Mouse (Mus musculus) testis, adult 2 months (tissue): ENCODE measurements around the gene Isg20l2. TPM values are rescaled to one million over a fixed set of nuclear protein-coding genes. Genes with fewer than 3 reads are reported as not detected.

ENCODE experiments used
- H3K27ac ChIP-seq: fragments of 200-500 bp; 2 replicates; pipeline ENCODE4 v1.5.1; 2012; ENCODE audit warnings: low read depth, low read length; ENCODE audit not compliant: control insufficient read depth, insufficient read depth
- H3K27me3 ChIP-seq: fragments of 200-500 bp; 2 replicates; pipeline ENCODE4 v1.6.1; 2012; ENCODE audit warnings: mild to moderate bottlenecking, low read length, moderate library complexity; ENCODE audit not compliant: control insufficient read depth, insufficient read depth
- H3K36me3 ChIP-seq: fragments of 200-500 bp; 2 replicates; pipeline ENCODE4 v1.6.1; 2012; ENCODE audit warnings: mild to moderate bottlenecking, low read length; ENCODE audit not compliant: control insufficient read depth, insufficient read depth
- H3K4me1 ChIP-seq: fragments of 200-500 bp; 2 replicates; pipeline ENCODE4 v1.6.1; 2012; ENCODE audit warnings: low read length; ENCODE audit not compliant: control insufficient read depth, insufficient read depth
- H3K4me3 ChIP-seq: fragments of 200-500 bp; 2 replicates; pipeline ENCODE4 v1.5.1; 2012; ENCODE audit warnings: low read depth, mild to moderate bottlenecking, low read length, moderate library complexity, mixed read lengths; ENCODE audit not compliant: control insufficient read depth
- CTCF ChIP-seq: fragments of 200-500 bp; IDR thresholded peaks from 2 replicates; pipeline ENCODE4 v1.5.1; 2012; ENCODE audit warnings: low read depth, mild to moderate bottlenecking, inconsistent platforms, low read length, moderate library complexity; ENCODE audit not compliant: control insufficient read depth, insufficient read depth, insufficient replicate concordance
- POLR2A ChIP-seq: fragments of 200-500 bp; IDR thresholded peaks from 2 replicates; pipeline ENCODE4 v1.6.1; 2012; ENCODE audit warnings: low read depth, mild to moderate bottlenecking, inconsistent platforms, low read length, moderate library complexity; ENCODE audit not compliant: control insufficient read depth
- polyA plus RNA-seq: library from polyadenylated mRNA; depleted of rRNA; stranded (reverse); fragments of >200 nt; gene quantifications from 2 replicates; pipeline ENCODE4 v1.2.3, GENCODE M21; 2012

Gene Isg20l2
- polyA plus RNA-seq, 1 experiment, result 60.6 TPM

GRCm38 (mm10) chr3:87929341-87930077 is 605 bp upstream of the Isg20l2 start:
- no peaks in the 10 kb centered on the region for H3K27me3 ChIP-seq
- peak overlapping the region; percentile 84 for H3K27ac ChIP-seq
- H3K36me3 ChIP-seq, result peaks cover 1% of the 10 kb centered on the region
- no peak for TF ChIP-seq POLR2A
- no peak for TF ChIP-seq CTCF
- H3K4me1 ChIP-seq, result peaks cover 2% of the 10 kb centered on the region
- H3K4me3 ChIP-seq, result peak overlapping the region; percentile 97

DNA sequence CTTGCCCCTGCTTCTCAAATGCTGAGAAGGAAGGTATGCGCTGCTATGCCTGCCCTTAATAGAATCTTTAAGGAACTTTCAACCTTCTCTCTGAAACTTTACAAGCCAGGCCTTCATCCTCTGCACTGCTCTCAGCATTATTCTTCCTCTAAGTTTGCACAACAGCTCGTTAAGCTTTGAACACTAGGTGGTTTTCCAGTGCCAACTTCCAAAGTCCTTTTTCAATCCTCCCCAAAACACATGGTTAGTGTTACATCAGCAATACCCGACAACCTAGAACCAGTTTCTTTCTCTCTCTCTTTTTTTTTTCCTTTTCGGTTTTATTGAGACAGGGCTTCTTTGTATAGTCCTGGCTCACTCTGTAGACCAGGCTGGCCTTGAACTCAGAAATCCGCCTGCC is 3.9 kb downstream of the Isg20l2 start:
- Histone ChIP-seq H3K27ac (no peak overlapping the region), H3K36me3 (peaks cover 2% of the 10 kb centered on the region), H3K27me3 (no peaks in the 10 kb centered on the region), H3K4me1 (peaks cover 2% of the 10 kb centered on the region), H3K4me3 (no peak overlapping the region)
- TF ChIP-seq CTCF (no peak), POLR2A (no peak)

DNA sequence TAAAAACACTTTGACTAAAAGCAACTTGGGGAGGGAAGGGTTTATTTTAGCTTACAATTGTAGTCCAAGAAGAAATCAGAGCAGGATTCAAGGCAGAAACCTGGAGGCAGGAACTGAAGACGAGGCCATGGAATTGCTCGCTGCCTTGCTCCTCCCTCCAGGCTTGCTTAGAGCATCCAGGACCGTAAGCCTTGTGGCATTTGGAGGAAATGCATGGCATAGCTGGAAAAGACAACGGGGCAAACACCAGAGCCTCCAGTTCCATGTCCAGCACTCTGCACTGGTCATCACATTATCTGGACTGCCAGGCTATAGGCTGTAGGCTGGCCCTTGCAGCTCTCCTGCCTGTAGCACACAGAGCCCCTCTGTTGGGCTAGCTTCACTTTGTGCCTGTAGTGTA is 4.4 kb downstream of the Isg20l2 start:
- TF ChIP-seq POLR2A (no peak), CTCF (no peak)
- Histone ChIP-seq H3K27ac (no peak overlapping the region), H3K4me3 (no peak overlapping the region), H3K4me1 (no peaks in the 10 kb centered on the region), H3K36me3 (peaks cover 2% of the 10 kb centered on the region), H3K27me3 (no peaks in the 10 kb centered on the region)

DNA sequence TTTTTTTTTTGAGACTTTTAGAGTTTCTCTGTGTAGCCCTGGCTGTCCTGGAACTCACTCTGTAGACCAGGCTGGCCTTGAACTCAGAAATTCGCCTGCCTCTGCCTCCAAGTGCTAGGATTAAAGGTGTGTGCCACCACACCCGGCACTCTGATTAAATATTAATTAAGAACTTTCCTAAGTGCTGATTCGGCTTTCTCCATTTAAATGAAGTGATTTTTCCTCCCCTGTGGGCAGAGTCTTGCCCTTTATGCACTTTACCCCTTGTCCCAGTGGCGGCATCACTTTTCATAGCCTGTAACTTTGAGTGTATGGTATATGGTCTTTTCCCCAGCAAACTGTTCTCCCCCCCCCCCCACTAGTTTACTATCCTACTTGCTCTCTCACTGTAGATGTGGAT is 5.1 kb downstream of the Isg20l2 start:
- Histone ChIP-seq H3K27ac (no peak overlapping the region), H3K4me1 (no peaks in the 10 kb centered on the region), H3K36me3 (peaks cover 2% of the 10 kb centered on the region), H3K4me3 (no peak overlapping the region), H3K27me3 (no peaks in the 10 kb centered on the region)
- no peak for TF ChIP-seq CTCF
- TF ChIP-seq POLR2A, result no peak

DNA sequence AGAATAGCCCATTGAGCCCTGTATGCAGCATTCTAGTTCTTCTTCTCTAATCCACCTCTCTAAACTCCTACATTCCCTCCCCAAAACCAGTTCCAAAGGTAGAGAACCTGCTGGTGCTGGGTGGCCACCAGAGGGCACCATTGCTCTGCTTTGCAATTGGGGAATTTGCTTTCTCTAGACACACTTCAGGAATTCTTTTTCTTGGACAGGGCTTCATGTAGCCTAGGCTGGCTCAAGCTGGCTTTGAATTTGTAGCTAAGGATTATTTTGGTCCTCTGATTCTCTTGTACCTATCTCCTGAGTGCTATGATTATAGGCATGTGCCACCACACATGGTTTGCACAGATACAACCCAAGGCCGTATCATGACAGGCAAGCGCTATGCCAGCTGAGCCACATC is 5.7 kb downstream of the Isg20l2 start:
- Histone ChIP-seq H3K4me1 (no peaks in the 10 kb centered on the region), H3K36me3 (peaks cover 2% of the 10 kb centered on the region), H3K27me3 (no peaks in the 10 kb centered on the region), H3K4me3 (no peak overlapping the region), H3K27ac (no peak overlapping the region)
- peak; percentile 55; the same call in 1 of the 2 replicates for TF ChIP-seq CTCF
- no peak for TF ChIP-seq POLR2A

DNA sequence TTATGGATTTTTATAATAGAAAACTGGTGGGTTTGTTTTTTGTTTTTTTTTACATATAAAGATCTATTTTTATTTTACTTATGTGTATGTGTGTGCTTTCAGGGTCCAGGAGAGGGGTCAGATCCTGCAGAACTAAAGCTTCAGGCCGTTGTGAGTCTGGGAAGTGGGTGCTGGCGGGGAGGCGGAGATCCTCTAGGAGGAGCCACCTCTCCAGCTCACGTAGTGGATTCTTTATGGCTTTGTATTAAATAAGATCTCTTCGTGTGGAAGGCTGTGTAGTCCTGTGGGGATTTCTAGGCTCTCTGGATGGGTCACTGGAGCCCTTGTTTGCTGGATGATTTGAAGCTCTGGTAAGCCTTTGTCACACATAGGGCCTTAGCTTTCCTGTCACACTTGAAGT is 10.5 kb downstream of the Isg20l2 start:
- TF ChIP-seq POLR2A (no peak), CTCF (no peak)
- no peaks in the 10 kb centered on the region for H3K27me3 ChIP-seq
- no peaks in the 10 kb centered on the region for H3K4me1 ChIP-seq
- no peak overlapping the region for H3K4me3 ChIP-seq
- peaks cover 1% of the 10 kb centered on the region for H3K36me3 ChIP-seq
- no peak overlapping the region for H3K27ac ChIP-seq

DNA sequence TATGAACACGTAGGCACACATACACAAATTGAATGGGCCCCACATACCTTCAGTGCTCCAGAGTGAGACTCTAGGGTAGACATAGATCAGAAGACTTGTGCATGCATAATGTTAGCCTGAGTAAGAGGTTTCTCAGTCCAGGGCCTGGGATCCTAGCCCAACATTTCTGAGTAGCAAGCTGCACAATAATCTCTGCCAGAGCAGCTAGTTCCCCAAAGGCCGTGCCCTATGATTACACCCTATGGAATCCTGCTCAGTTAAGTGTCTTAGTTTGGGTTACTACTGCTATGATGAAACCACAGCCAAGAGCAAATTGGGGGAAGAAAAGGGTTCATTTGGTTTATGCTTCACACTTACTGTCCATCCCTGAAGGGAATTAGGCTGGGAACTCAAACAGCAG is 12.4 kb downstream of the Isg20l2 start:
- no peaks in the 10 kb centered on the region; the same call in none of the 2 replicates for H3K36me3 ChIP-seq
- H3K27me3 ChIP-seq, result no peaks in the 10 kb centered on the region
- TF ChIP-seq CTCF (no peak), POLR2A (no peak)
- H3K27ac ChIP-seq, result no peak overlapping the region
- peaks cover 10% of the 10 kb centered on the region for H3K4me1 ChIP-seq
- no peak overlapping the region for H3K4me3 ChIP-seq
